Mouse (Mus musculus) midbrain, postnatal 0 days (tissue): ENCODE data around the gene Tmem240. TPM values are rescaled to one million over a fixed set of nuclear protein-coding genes. Genes with fewer than 3 reads are reported as not detected.

Experiments
- ATAC-seq: fragments of 200-750 bp; cut with Nextera tagmentation; 2 replicates; pipeline ENCODE4 v1.8.0; 2017; ENCODE audit warnings: moderate number of reproducible peaks, mild to moderate bottlenecking, moderate TSS enrichment, moderate library complexity; ENCODE audit not compliant: low FRiP score
- DNase-seq: peaks from one replicate; pipeline ENCODE4 v3.0.0-alpha.2; 2015; ENCODE audit warnings: low spot score
- H3K27ac ChIP-seq: fragments of 300-500 bp; sonication (generic); 2 replicates; pipeline ENCODE4 v1.5.1; 2014; ENCODE audit warnings: low read depth, mild to moderate bottlenecking, low read length, mixed read lengths
- H3K27me3 ChIP-seq: fragments of 300-500 bp; sonication (generic); 2 replicates; pipeline ENCODE4 v1.6.1; 2014; ENCODE audit warnings: low read length, control low read depth, mixed read lengths; ENCODE audit not compliant: insufficient read depth
- H3K36me3 ChIP-seq: fragments of 300-500 bp; sonication (generic); 2 replicates; pipeline ENCODE4 v1.6.1; 2014; ENCODE audit warnings: low read length, control low read depth, mixed read lengths; ENCODE audit not compliant: insufficient read depth
- H3K4me1 ChIP-seq: fragments of 300-500 bp; sonication (generic); 2 replicates; pipeline ENCODE4 v1.6.1; 2014; ENCODE audit warnings: mild to moderate bottlenecking, control low read depth, antibody characterized with exemption, low read length, mixed read lengths; ENCODE audit not compliant: insufficient read depth
- H3K4me2 ChIP-seq: fragments of 300-500 bp; sonication (generic); 2 replicates; pipeline ENCODE4 v1.6.1; 2014; ENCODE audit warnings: low read depth, mild to moderate bottlenecking, low read length, mixed read lengths; ENCODE audit not compliant: poor library complexity, severe bottlenecking
- H3K4me3 ChIP-seq: fragments of 300-500 bp; sonication (generic); 2 replicates; pipeline ENCODE4 v1.5.1; 2014; ENCODE audit warnings: low read depth, mild to moderate bottlenecking, low read length, moderate library complexity
- H3K9ac ChIP-seq: fragments of 300-500 bp; sonication (generic); replicated peaks from 2 replicates; pipeline ENCODE4 v1.6.1; 2014; ENCODE audit warnings: mild to moderate bottlenecking, low read length, moderate library complexity, mixed read lengths; ENCODE audit not compliant: poor library complexity, severe bottlenecking
- H3K9me3 ChIP-seq: fragments of 300-500 bp; sonication (generic); 2 replicates; pipeline ENCODE4 v1.6.1; 2016; ENCODE audit warnings: low read length, control low read depth
- CTCF ChIP-seq: IDR thresholded peaks from 2 replicates; pipeline ENCODE4 v1.5.1; 2016; ENCODE audit warnings: antibody characterized with exemption, mild to moderate bottlenecking
- WGBS: fragments of 180-500 bp; shearing (Covaris S2); extraction: QIAGEN DNeasy Blood & Tissue Kit; methylation state at CpG from one replicate; pipeline ENCODE4 v1.1.7; 2014; 5-methylcytosine and 5-hydroxymethylcytosine counted together
- polyA plus RNA-seq: library from polyadenylated mRNA; unstranded; fragments of >200 nt; fragmentation: Nextera tagmentation; extraction: Ambion mirVana; gene quantifications from 2 replicates; pipeline ENCODE4 v1.2.1, GENCODE M21; 2015
- total RNA-seq: library from RNA; depleted of rRNA; stranded (reverse); fragments of >200 nt; gene quantifications from 2 replicates; pipeline ENCODE4 v1.2.3, GENCODE M21; 2014

Tmem240 gene
- total and polyA plus RNA-seq, 2 experiments from 2014 or later: 34.9 to 78.0 TPM

DNA sequence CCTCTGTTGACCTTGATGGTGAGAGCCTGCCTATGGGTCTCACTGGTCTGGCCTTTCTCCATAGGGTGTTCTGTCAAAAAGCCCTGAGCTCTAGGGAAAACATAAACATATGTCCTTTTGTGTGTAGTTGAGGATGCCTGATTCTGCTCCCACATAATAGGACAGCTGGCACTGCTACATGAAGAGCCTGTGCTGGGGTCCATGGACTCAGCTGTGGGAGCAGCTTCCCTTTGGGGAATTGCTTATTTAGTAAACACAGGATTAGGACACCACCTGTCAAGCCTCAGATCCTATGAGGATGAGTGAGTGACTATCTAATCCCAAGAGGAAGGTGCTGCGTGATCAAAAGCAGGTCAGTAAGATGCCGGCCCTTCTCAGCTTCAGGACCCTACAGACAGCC is 6.6 kb upstream of the Tmem240 start:
- Histone ChIP-seq H3K4me3 (no peak overlapping the region), H3K9me3 (no peaks in the 10 kb centered on the region), H3K4me1 (no peaks in the 10 kb centered on the region), H3K27ac (no peak overlapping the region), H3K27me3 (no peaks in the 10 kb centered on the region), H3K9ac (no peak overlapping the region), H3K4me2 (no peak overlapping the region), H3K36me3 (peaks cover 6% of the 10 kb centered on the region; the same call in 1 of the 2 replicates)
- 60% methylated on average over 2 of the region's 2 CpGs for WGBS
- DNase-seq: no peak
- ATAC-seq: no peak
- TF ChIP-seq CTCF: no peak

GRCm38 (mm10) chr4:155733267-155733666 is 1.3 kb upstream of the Tmem240 start:
- Histone ChIP-seq H3K27ac (no peak overlapping the region; the same call in 1 of the 2 replicates), H3K9me3 (no peaks in the 10 kb centered on the region), H3K27me3 (no peaks in the 10 kb centered on the region), H3K9ac (no peak overlapping the region), H3K4me2 (0 out of 2 replicates have a peak overlapping the region, but pooled peaks have one; percentile 70), H3K36me3 (peaks cover 5% of the 10 kb centered on the region; the same call in 1 of the 2 replicates), H3K4me1 (peaks cover 10% of the 10 kb centered on the region; the same call in 1 of the 2 replicates), H3K4me3 (no peak overlapping the region)
- no peak for TF ChIP-seq CTCF
- ATAC-seq: no peak
- WGBS: 87% methylated on average over 10 of the region's 10 CpGs
- no peak for DNase-seq

GRCm38 (mm10) chr4:155734951-155735702 is 527 bp downstream of the Tmem240 start:
- Histone ChIP-seq H3K4me1 (peaks cover 10% of the 10 kb centered on the region; the same call in 1 of the 2 replicates), H3K27me3 (no peaks in the 10 kb centered on the region), H3K4me2 (peak overlapping the region; percentile 70), H3K4me3 (peak overlapping the region; percentile 74), H3K9ac (peak overlapping the region; percentile 91), H3K9me3 (no peaks in the 10 kb centered on the region), H3K36me3 (peaks cover 21% of the 10 kb centered on the region), H3K27ac (peak overlapping the region; percentile 94)
- peak; percentile 18 for TF ChIP-seq CTCF
- WGBS: under 1% methylated on average over 41 of the region's 79 CpGs
- peak; percentile 72 for ATAC-seq
- peak; percentile 73 for DNase-seq

DNA sequence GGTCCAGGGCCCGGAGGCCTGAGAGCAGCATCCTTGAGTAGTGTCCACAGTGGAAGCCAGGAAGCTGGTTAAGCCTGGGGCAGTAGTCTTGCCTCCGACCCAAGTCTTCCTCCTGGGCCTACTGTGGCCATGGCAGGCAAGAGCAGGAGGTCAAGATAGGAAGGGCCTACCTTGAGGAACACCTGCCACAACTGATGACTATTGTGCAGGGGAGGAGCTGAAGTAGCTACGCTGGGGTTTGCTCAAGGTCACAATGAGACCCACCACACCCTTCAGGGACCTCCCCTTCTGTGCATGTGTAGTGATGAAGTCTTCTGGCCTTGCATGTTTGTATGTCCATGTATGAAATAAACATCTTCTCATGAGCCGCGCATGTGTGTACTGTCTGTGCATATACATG is 1.2 kb downstream of the Tmem240 start:
- Histone ChIP-seq H3K27ac (peak overlapping the region; percentile 94), H3K4me2 (peak overlapping the region; percentile 70), H3K4me3 (peak overlapping the region; percentile 74), H3K27me3 (no peaks in the 10 kb centered on the region), H3K9ac (peak overlapping the region; percentile 91), H3K4me1 (peaks cover 10% of the 10 kb centered on the region; the same call in 1 of the 2 replicates), H3K9me3 (no peaks in the 10 kb centered on the region), H3K36me3 (peaks cover 28% of the 10 kb centered on the region)
- DNase-seq (no peak), ATAC-seq (no peak)
- TF ChIP-seq CTCF: no peak
- 61% methylated on average over 5 of the region's 5 CpGs for WGBS

DNA sequence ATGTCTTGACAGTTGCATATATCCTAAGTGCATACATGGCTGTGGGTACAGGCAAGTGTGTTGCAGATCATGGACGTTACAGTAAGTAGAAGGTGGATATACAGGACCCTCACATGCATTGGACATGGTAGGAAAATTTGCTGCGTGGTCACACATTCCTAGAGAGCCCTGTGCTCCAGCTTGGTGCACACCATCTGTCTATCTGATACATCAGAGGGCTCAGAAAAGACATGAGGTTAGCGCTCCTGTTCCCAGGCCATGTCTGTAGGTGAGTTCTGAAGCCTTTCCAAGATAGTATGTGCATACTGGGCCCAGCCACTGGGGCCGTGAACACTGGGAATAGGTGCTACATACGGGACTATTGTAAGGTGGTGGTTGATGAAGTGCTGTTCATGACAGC is 1.8 kb downstream of the Tmem240 start:
- Histone ChIP-seq H3K27ac (no peak overlapping the region), H3K27me3 (no peaks in the 10 kb centered on the region), H3K4me3 (peak overlapping the region; percentile 74; the same call in 1 of the 2 replicates)

GRCm38 (mm10) chr4:155738262-155738661 is 3.7 kb downstream of the Tmem240 start:
- H3K36me3 ChIP-seq: peaks cover 43% of the 10 kb centered on the region
- H3K9me3 ChIP-seq: no peaks in the 10 kb centered on the region
- TF ChIP-seq CTCF: no peak
- DNase-seq (no peak), ATAC-seq (no peak)
- peaks cover 10% of the 10 kb centered on the region; the same call in 1 of the 2 replicates for H3K4me1 ChIP-seq
- no peak overlapping the region for H3K27ac ChIP-seq
- 67% methylated on average over 8 of the region's 8 CpGs for WGBS
- H3K4me3 ChIP-seq: no peak overlapping the region
- no peak overlapping the region for H3K9ac ChIP-seq
- no peak overlapping the region for H3K4me2 ChIP-seq
- no peaks in the 10 kb centered on the region for H3K27me3 ChIP-seq

More for the DNA sequence above, 1.8 kb downstream of the Tmem240 start:
- Histone ChIP-seq H3K9me3 (no peaks in the 10 kb centered on the region), H3K4me1 (peaks cover 10% of the 10 kb centered on the region; the same call in 1 of the 2 replicates), H3K36me3 (peaks cover 29% of the 10 kb centered on the region), H3K4me2 (peak overlapping the region; percentile 70), H3K9ac (peak overlapping the region; percentile 91; the same call in 1 of the 2 replicates)
- no peak for ATAC-seq
- TF ChIP-seq CTCF: no peak
- 87% methylated on average over 5 of the region's 5 CpGs for WGBS
- no peak for DNase-seq
